Mouse (Mus musculus) spleen, adult 12 weeks (tissue): ENCODE data around the gene Lcat.
A peak's percentile ranks its signal among the peaks of the same experiment; 100 is the strongest.

Experiments used
- DNase-seq: peaks from one replicate; pipeline ENCODE4 v3.0.0; 2022; ENCODE audit warnings: low spot score

Gene Lcat

GRCm38 (mm10) chr8:105949350-105949749, 6.2 kb upstream of the Lcat start:
- no peak for DNase-seq

DNA sequence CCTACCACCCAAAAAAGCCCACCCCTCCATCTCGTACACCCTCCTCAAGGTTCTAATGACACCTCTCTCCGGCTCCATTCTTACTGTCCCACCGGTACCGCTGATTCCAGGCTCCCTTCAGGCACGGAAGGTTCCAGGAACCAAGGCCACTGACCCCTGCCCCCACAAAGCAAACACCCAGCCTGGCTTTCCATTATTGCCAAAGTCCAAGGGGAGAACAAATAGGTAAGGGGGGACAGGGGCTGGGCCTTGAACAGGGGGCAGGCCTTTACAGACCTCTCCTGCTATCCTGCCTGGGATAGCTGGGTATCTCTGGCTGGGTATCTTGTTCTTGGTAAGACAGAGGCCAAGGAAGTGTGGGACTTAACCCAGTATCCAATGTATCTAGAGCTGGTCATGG, 640 bp downstream of the Lcat start:
- DNase-seq, result no peak

DNA sequence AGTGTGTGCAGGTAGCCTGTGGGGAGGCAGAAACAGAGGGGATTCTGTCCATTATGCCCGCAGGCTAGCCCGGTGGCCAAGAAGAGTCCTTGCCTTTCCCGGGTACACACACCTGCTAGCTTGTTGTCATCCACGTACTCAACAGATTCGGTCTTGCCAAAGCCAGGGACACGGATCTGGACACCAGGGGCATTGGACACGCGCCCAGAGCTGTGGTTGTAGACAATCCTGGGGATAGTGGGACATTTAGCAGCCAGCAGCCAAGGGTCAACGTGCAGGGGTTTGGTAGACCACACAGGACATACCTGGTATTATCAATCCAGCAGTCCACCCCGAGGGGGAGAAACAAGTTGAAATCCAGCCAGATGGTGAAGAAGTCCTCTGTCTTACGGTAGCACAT, 1.2 kb downstream of the Lcat start:
- DNase-seq, result no peak

DNA sequence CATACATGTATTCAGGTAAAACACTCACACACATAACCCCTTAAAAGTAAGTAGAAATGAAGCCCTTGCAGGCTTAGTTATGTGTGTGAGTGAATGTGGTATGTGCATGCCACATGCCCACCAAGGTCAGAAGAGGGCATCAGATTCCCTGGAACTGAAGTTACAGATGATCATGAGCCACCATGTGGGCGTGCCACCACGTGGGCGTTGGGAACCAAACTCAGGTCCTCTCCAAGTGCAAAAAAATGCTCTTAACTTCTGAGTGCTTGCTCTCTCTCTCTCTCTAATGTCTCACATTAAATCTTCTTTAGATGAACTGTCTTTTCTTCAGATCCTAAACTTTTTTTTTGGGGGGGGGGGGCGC, 4.9 kb downstream of the Lcat start, which contains the start of gene Psmb10:
Gene Psmb10 (minus strand): TSS at position 139 of the 364 bp plus-strand sequence.
- no peak for DNase-seq

DNA sequence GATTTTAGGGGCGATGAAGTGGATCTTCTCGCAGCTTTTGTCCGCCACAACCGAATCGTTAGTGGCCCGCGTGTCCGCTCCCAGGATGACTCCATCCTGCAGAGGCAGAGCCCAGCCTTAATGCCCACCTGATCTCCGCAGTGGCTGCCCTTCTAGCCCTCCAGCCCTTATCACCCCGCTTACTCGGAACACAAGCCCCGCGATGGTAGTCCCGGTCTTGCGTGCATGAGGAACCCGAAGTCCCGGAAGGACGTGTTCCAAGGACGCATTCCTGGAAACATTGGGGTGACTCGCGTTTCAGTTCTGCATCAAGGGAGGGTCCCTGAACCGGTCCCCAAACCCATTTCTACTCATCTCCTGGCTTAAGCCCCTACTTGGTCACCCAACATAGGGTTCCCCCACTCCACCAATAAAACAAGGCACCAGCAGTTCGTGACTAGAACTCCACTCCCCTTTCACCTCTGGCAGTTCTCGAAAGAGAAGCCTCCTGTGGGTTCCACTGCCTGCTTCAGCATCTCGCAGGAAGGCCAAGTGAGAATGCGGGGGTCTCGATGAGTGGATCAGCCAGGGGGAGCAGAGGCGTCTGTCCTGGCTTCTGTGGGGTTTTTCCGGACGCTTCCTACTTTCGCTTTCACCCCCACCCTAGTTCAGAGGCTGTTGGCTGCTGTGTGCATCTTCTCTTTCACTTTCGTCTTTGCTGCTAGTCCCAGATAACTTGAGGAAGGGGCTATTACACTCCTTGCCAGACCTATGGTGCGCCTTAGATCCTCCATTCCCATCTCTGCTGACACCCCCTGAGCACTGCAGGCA, 5.5 kb downstream of the Lcat start:
- DNase-seq, result peak; percentile 40

DNA sequence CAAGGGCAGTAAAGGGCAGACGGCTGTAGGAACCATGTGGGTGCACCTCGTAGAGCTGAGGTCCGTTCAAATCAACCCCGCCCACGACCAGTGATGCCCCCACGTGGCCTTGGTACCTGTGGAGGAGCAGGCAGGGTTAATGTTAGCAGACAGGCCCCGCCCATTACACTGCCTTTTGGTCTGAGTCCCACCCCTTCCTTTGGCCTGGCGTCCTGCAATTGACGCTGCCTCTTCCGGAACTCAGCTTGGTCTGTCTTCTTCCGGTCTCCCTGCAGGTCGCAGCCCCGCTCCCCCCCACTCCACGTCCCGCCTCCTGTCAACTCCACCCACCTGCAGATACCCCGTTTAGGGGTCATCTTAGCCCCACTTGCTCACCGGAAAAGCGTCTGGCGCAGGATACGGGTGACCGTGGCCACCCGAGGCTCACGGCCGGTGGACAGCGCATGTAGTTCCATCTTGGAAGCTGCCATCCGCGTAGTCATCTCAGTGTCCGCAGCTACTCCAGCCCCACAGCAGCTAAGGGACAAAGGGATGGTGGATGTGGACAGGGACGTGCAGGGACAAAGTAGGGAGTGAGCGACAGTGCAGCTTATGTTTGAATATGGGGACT, 6.2 kb downstream of the Lcat start:
- peak; percentile 64 for DNase-seq

- no peak for DNase-seq
Observed at GRCm38 (mm10) chr8:105935863-105936603, 7.1 kb downstream of the Lcat start.

DNA sequence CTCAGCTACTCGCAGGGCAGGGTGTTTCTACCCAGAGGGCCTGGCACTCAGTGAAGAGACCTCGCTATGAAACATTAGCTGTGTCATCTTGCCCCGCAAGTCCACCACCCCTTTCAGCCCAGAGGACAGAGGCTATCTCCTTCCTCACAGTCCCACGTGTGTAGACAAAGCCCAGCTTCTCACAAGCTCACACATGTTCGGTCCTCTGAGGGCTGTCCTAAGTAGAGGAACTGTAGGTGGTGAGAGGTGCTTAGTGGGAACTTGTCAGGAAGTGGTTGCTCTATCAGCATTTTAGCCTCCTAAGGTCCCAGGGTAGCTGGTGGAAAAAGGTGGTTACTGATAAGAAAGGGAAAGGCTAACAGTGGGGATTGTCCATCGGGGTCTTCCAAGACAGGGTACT, 8.1 kb downstream of the Lcat start:
- no peak for DNase-seq

DNA sequence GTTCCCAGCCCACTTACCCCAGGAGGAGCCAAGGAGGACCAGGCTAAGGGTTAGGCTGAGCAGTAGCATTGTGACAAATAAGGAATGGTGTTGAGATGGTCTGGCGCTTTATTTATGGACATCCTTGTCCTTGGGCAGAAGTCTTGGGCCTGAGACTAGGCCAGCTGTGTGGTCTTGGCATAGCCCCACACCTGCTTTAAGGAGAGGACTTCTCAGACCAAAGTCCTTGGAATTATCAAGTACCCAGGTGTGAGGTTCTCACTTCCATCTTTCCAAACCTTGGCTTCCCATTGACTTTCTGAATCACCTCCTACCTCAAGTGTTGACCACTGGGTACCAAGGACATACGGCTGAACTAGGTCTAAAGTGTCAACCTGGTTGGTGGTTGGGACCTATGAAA, 9.4 kb downstream of the Lcat start, which contains the start of gene Ctrl:
Gene Ctrl (minus strand): TSS at position 101 of the 400 bp plus-strand sequence.
- DNase-seq, result no peak

DNA sequence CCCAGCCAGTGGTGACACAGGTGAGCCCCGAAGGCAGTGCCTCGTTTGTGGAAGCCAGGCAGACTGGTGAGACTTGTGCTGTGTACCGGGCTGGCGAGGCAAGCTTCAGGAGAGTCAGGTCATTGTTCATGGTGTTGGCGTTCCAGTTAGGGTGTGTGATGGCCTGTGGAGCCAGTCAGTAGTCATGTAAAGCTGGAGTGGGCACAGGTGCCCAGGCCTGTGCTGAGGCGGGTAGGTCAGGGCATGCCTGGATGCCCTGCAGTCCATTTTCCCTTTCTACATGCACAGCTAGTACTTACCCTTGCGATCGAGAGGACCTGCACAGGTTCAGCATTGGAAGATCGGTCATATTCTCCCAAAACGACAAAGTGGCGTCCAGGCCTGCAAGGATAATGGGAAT, 10.7 kb downstream of the Lcat start:
- no peak for DNase-seq

DNA sequence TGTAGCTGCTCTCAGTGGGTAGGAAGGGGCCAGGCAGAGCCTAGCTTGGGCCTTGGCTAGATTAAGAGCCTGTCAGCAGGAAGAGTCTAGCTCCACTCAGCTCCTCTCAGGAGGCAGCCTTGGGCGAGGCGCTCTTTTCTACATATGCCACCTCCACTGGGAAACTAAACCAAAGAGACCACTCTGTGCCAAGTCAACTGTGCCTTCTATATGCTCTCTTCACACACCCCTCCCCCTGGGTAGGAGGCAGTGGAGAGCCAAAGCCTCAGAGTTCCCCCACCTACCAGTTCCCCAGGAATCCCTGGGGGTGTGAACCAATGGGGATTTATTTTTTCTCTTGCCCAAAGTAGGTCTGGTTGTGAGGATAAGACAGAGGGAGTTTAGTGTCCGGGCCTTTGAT, 11.9 kb downstream of the Lcat start:
- DNase-seq, result no peak

GRCm38 (mm10) chr8:105930602-105931001, 12.6 kb downstream of the Lcat start:
- DNase-seq, result peak; percentile 76

DNA sequence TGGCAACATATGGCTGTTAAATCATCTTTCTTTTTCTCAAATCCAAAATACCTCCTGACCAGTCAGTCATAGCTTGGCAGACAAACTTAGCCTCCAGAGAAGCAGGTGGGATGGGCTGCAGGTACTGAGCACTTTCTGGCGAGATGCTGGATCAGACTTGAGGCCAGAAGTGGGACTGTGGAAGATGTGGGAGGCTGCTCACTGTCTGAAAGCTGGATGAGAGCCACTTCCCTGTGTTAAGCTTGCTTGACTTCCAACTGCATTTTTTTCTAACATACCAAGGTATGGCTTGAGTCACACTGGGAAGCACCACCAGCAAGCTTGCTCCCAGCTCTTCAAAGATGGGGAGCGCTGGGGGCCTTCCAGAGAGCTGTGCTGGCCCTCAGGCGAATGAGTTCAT, 18.1 kb downstream of the Lcat start:
- DNase-seq, result no peak

DNA sequence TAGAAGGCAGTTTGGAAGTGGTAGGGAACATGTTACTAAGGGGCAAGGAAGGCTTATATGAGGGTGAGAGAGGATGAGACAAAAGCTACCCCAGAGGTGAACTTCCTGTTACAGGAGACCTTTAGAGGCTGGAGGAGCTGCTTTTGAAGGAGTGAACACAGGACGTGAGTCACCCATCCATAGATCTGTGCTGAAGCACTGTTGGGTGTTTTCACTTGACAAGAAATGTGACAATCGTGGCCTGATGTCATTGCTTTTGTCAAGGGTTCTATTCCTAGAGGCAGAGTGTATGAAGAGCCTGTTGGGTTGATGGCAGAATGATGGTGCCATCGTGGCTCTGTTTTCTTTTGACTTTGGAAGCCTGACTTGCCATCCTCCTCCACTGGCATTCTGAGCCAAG, 23.8 kb downstream of the Lcat start:
- DNase-seq, result no peak

GRCm38 (mm10) chr8:105900941-105901616, 42.1 kb downstream of the Lcat start:
- DNase-seq, result peak; percentile 34

GRCm38 (mm10) chr8:105900180-105900940, 42.8 kb downstream of the Lcat start, which contains the start of gene Pskh1:
TSS of gene Pskh1 (plus strand) at chr8:105900441.
- peak; percentile 87 for DNase-seq

- DNase-seq, result no peak
Observed at GRCm38 (mm10) chr8:105897801-105898480, 45.2 kb downstream of the Lcat start.

DNA sequence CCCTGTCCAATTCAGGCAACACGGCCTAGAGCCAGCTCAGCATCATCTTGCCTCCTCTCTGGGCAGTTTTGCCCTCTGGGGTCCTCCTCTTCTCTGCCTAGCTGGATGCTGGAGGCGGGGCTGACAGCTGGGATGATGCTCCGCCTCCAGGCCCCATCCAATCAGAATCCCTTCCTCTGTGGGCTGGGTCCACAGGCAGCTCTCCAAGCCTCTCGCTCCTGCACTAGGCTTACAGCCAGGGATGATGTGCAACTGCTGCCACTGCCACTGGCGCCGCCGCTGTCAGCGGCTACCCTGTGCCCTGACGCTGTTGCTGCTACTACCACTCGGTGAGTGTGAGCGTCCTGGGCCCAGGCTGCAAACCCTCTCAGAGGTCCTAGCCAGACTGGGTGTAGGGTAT, 49.8 kb downstream of the Lcat start, which contains the start of gene Nrn1l:
Gene Nrn1l (plus strand): TSS at position 229 of the 400 bp plus-strand sequence.
- no peak for DNase-seq

DNA sequence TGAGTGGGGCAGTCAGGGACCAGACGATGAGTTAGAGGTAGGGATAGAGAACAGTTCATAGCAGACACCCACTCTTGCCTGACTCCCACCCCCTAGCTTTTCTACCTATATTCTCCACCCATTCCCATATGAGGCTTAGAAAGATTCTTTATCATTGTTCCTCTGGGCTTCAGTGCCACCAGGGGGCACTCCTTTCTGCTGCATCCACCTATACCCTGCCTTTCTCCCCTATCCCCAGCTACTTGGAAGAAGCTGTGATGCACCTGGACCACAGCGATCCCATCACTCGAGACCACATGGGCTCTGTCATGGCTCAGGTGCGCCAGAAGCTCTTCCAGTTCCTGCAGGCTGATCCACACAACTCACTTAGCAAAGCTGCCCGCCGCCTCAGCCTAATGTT, 50.8 kb downstream of the Lcat start:
- DNase-seq, result no peak

DNA sequence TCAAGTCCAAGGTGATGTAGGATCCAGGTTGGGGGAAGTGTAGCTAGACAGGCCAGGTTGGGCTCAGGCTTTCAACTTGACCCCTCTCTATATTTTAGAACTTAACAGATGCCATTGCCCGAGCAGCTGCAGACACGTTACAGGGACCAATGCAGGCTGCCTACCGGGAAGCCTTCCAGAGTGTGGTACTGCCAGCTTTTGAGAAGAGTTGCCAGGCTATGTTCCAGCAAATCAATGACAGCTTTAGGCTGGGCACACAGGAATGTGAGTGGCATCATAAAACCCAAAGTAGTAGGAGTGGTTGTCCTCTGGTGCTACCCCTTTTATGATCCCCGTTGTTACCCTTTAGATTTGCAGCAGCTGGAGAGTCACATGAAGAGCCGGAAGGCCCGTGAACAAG, 52.3 kb downstream of the Lcat start:
- DNase-seq, result no peak
